Mouse (Mus musculus) kidney, adult 2 months (tissue): ENCODE results near the gene Wdr81.

Source experiments
- CTCF ChIP-seq: fragments of 200-500 bp; conservative IDR thresholded peaks from 2 replicates; pipeline ENCODE4 v1.5.1; 2011; ENCODE audit warnings: low read depth, mild to moderate bottlenecking, control low read depth, low read length, moderate library complexity, mixed read lengths; ENCODE audit not compliant: insufficient read depth, insufficient read length
- POLR2A ChIP-seq: fragments of 200-500 bp; IDR thresholded peaks from one replicate; pipeline ENCODE4 v1.6.1; 2011; ENCODE audit warnings: low read depth, low read length, control low read depth

GRCm38 (mm10) chr11:75424033-75424432, 30.5 kb downstream of the Wdr81 start:
- TF ChIP-seq CTCF (no peak), POLR2A (no peak)
